In genomic region chr4:8239306-8239670, GRCm38 (mm10) we compare ENCODE assay signal across 9 mouse cellular contexts. TPM values are rescaled to one million over a fixed set of nuclear protein-coding genes. Genes with fewer than 3 reads are reported as not detected.
DNase-seq lines count a peak whose midpoint lies in the region; ATAC-seq and TF ChIP-seq lines count a peak whose summit lies in the region.
"Had no signal": no experiment of that assay in that cellular context is flagged by ENCODE, and none has a peak within 500 bp of the region (broad histone marks: within the 10 kb centered on the region; RNA-seq: fewer than 3 reads in every experiment).

No protein-coding gene starts in this region.

- peak overlapping the region; percentile 87 for H3K9ac ChIP-seq in heart, embryonic 11.5 days (ENCODE audit: low read depth, low read length)
- no peak overlapping the region for H3K9ac ChIP-seq in ES-E14 (ENCODE audit: insufficient read depth, low read depth, low read length, poor library complexity, severe bottlenecking)
- H3K9ac ChIP-seq in forebrain, postnatal 0 days = peak overlapping the region; percentile 64

- TF ChIP-seq CTCF in forebrain, postnatal 0 days (IDR thresholded peaks at IDR 0.05; ENCODE audit: low read depth) = no peak

- 0 out of 2 replicates have a peak, but pooled peaks cover 2% of the 10 kb centered on the region for H3K4me1 ChIP-seq in heart, embryonic 11.5 days (ENCODE audit: control insufficient read depth, insufficient read depth, low read length)
- H3K4me1 ChIP-seq in ES-E14 (ENCODE audit: control insufficient read depth in 2 of 2, insufficient read depth in 2 of 2, low read length in 2 of 2, poor library complexity in 1 of 2) = peaks cover 0 to 2% of the 10 kb centered on the region in 2 experiments; a peak in 1 of 4 replicates
- H3K4me1 ChIP-seq in forebrain, postnatal 0 days (ENCODE audit: insufficient read depth) = no peaks in the 10 kb centered on the region
- peaks cover 15% of the 10 kb centered on the region for H3K4me1 ChIP-seq in midbrain, embryonic 10.5 days

- H3K4me3 ChIP-seq in heart, embryonic 11.5 days (ENCODE audit: low read depth, low read length) = peak overlapping the region; percentile 81
- peak overlapping the region; percentile 64 to 67; a peak in 3 of 4 replicates for H3K4me3 ChIP-seq in ES-E14 (ENCODE audit: insufficient read depth in 1 of 2, low read depth in 1 of 2, low read length in 2 of 2, poor library complexity in 1 of 2, severe bottlenecking in 1 of 2)
- peak overlapping the region; percentile 68 for H3K4me3 ChIP-seq in forebrain, postnatal 0 days (ENCODE audit: low read depth, low read length)
- H3K4me3 ChIP-seq in midbrain, embryonic 10.5 days = peak overlapping the region; percentile 78

- no peak overlapping the region for H3K27ac ChIP-seq in heart, embryonic 11.5 days (ENCODE audit: low read depth, low read length)
- no peak overlapping the region for H3K27ac ChIP-seq in ES-E14 (ENCODE audit: insufficient read depth, low read depth, low read length, poor library complexity, severe bottlenecking)
- H3K27ac ChIP-seq in forebrain, postnatal 0 days (ENCODE audit: low read depth, low read length) = no peak overlapping the region
- H3K27ac ChIP-seq in midbrain, embryonic 10.5 days (replicated peaks) = peak overlapping the region; percentile 78; the same call in 1 of the 2 replicates

- ATAC-seq in heart, embryonic 11.5 days (replicated peaks; ENCODE audit: insufficient number of reproducible peaks, low FRiP score, low TSS enrichment) = peak; percentile 57; the same call in 1 of the 2 replicates
- ATAC-seq in forebrain, postnatal 0 days = peak; percentile 62

- no peak for DNase-seq in heart, adult 18-20 months
- DNase-seq in ES-E14 (ENCODE audit: low read depth, low spot score) = no peak
- no peak for DNase-seq in forebrain, postnatal 0 days
- DNase-seq in midbrain, embryonic 10.5 days (ENCODE audit: low spot score) = no peak
- no peak for DNase-seq in right cerebral cortex, postnatal 36 days (ENCODE audit: low spot score in 2 of 2)
- DNase-seq in T-cell, adult 2 months (ENCODE audit: low spot score) = no peak
- DNase-seq in left cerebral cortex, adult 9 months (ENCODE audit: low spot score in 2 of 2) = no peak

- no peaks in the 10 kb centered on the region for H3K27me3 ChIP-seq in heart, embryonic 11.5 days (ENCODE audit: control insufficient read depth, insufficient read depth, low read length)
- H3K27me3 ChIP-seq in forebrain, postnatal 0 days (ENCODE audit: insufficient read depth, low read length) = no peaks in the 10 kb centered on the region
- peaks cover 19% of the 10 kb centered on the region for H3K27me3 ChIP-seq in midbrain, embryonic 10.5 days (ENCODE audit: low read depth, poor library complexity, severe bottlenecking)

- peak overlapping the region; percentile 97 for H3K4me2 ChIP-seq in heart, embryonic 11.5 days
- H3K4me2 ChIP-seq in forebrain, postnatal 0 days (ENCODE audit: low read depth) = peak overlapping the region; percentile 99

- in situ Hi-C loops in ES-E14 (cut with MboI; ENCODE audit: low sequenced_read_pairs in 2 of 2, unreplicated experiment in 2 of 2) = no loop called here

- WGBS in heart, embryonic 11.5 days (ENCODE audit: insufficient replicate concordance) = 20% methylated on average over 11 of the region's 11 CpGs
- WGBS in forebrain, postnatal 0 days = 21% methylated on average over 11 of the region's 11 CpGs
- WGBS in midbrain, embryonic 10.5 days = 20% methylated on average over 11 of the region's 11 CpGs

- no peaks in the 10 kb centered on the region for H3K9me3 ChIP-seq in heart, embryonic 11.5 days (replicated peaks; ENCODE audit: control insufficient read depth, low read length)
- H3K9me3 ChIP-seq in ES-E14 (ENCODE audit: control insufficient read depth, insufficient read depth, low read depth, low read length) = no peaks in the 10 kb centered on the region
- no peaks in the 10 kb centered on the region for H3K9me3 ChIP-seq in forebrain, postnatal 0 days (ENCODE audit: low read length)
- no peaks in the 10 kb centered on the region for H3K9me3 ChIP-seq in midbrain, embryonic 10.5 days (replicated peaks)

- no peaks in the 10 kb centered on the region for H3K36me3 ChIP-seq in heart, embryonic 11.5 days (ENCODE audit: control insufficient read depth, insufficient read depth, low read length)
- no peaks in the 10 kb centered on the region for H3K36me3 ChIP-seq in ES-E14 (ENCODE audit: control insufficient read depth, insufficient read depth, low read length, poor library complexity, severe bottlenecking)
- no peaks in the 10 kb centered on the region for H3K36me3 ChIP-seq in forebrain, postnatal 0 days (ENCODE audit: insufficient read depth)
- no peaks in the 10 kb centered on the region for H3K36me3 ChIP-seq in midbrain, embryonic 10.5 days
- H3K36me3 ChIP-seq: G1E had no signal

TF ChIP-seq in ES-E14, 5 proteins besides CTCF, POLR2A, EP300 and RAD21:
- TF ChIP-seq HCFC1 (IDR thresholded peaks at IDR 0.05; ENCODE audit: borderline replicate concordance, insufficient read depth, low read length) (no peak), ZNF384 (IDR thresholded peaks at IDR 0.05; ENCODE audit: low read depth, low read length) (no peak), ZC3H11A (IDR thresholded peaks at IDR 0.05; ENCODE audit: borderline replicate concordance, low read depth, low read length) (no peak), CHD2 (IDR thresholded peaks at IDR 0.05; ENCODE audit: low read depth, low read length) (no peak), MAFK (IDR thresholded peaks at IDR 0.05; ENCODE audit: insufficient read depth, low read depth, low read length) (no peak)

RNA-seq across cellular contexts. Expression of gene Car8, which starts 0.4 kb away (rescaled TPM):
- polyA plus RNA-seq in heart, embryonic 11.5 days (2014; fragmentation: Nextera tagmentation; extraction: Ambion mirVana) = 5.7 and 6.7 TPM in 2 replicates
- 10 to 100 TPM in 1 of 2 experiments, 1 to 10 TPM in 1; 7.8 to 10.3 TPM for total RNA-seq in heart, adult 18-20 months (2021)
- 0.32 and 0.67 TPM in 2 replicates for total RNA-seq in ES-E14 (2012; rRNA removed)
- 11.1 and 14.2 TPM in 2 replicates for total RNA-seq in forebrain, postnatal 0 days (2014; rRNA removed)
- 7.9 and 12.9 TPM in 2 replicates for polyA plus RNA-seq in forebrain, postnatal 0 days (2015; fragmentation: Nextera tagmentation; extraction: Ambion mirVana)
- polyA plus RNA-seq in midbrain, embryonic 10.5 days (2016; fragmentation: Nextera tagmentation; extraction: Ambion mirVana) = 1.4 and 2.1 TPM in 2 replicates
- total RNA-seq: G1E had no signal
- polyA plus RNA-seq: G1E had no signal
